Comparison of ENCODE assay signal across 38 mouse cellular contexts in the genomic region with DNA sequence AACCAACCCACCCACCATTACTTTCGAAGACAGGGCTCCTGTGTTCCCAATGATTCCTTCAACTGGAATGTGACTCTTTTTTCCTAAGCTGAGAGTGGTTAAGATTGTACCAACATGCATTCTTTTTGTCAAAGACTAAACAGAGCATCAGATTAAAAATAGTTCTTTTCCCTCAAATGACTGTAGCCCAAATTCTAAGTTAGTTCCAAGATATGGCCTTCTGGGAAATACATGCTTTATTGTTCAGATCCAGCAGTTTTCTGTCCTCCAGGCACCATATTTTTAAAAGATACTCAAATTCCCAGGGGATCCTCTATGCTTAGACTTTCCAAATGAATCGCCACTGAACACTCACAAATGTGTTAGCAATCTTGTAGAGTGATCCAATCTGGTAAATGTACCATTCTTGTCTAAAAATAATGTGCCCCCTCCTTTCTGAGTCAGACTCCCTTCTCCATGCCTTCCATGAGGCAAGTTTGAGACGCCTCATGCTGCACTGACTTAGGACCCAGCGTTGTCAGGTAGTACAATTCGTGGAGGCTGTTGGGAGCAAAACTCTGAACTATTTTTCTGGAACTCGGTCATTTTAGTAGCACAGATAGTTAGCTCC. TPM values are rescaled to one million over a fixed set of nuclear protein-coding genes. Genes with fewer than 3 reads are reported as not detected.
DNase-seq lines count a peak whose midpoint lies in the region; ATAC-seq lines count a peak whose summit lies in the region.
"Had no signal": no experiment of that assay in that cellular context is flagged by ENCODE, and none has a peak within 500 bp of the region (broad histone marks: within the 10 kb centered on the region; RNA-seq: fewer than 3 reads in every experiment).

No protein-coding gene starts in this region.

- no peaks in the 10 kb centered on the region for H3K4me1 ChIP-seq in intestine, embryonic 14.5 days (replicated peaks; ENCODE audit: control insufficient read depth, insufficient read depth, low read length)
- no peaks in the 10 kb centered on the region for H3K4me1 ChIP-seq in intestine, embryonic 16.5 days (ENCODE audit: control insufficient read depth, insufficient read depth, low read length)
- H3K4me1 ChIP-seq: embryonic facial prominence, embryonic 10.5 days; embryonic facial prominence, embryonic 13.5 days; hindbrain, embryonic 12.5 days; hindbrain, embryonic 15.5 days; intestine, embryonic 15.5 days had no signal

- no peaks in the 10 kb centered on the region for H3K9me3 ChIP-seq in intestine, embryonic 14.5 days (ENCODE audit: control insufficient read depth, low read length)
- no peaks in the 10 kb centered on the region for H3K9me3 ChIP-seq in intestine, embryonic 16.5 days (ENCODE audit: control insufficient read depth, low read length)
- H3K9me3 ChIP-seq: embryonic facial prominence, embryonic 10.5 days; embryonic facial prominence, embryonic 13.5 days; G1E; hindbrain, embryonic 12.5 days; hindbrain, embryonic 15.5 days; intestine, embryonic 15.5 days had no signal

- no peak overlapping the region for H3K4me2 ChIP-seq in intestine, embryonic 14.5 days (ENCODE audit: low read length)
- no peak overlapping the region for H3K4me2 ChIP-seq in intestine, embryonic 16.5 days (ENCODE audit: low read depth, low read length)
- H3K4me2 ChIP-seq: embryonic facial prominence, embryonic 13.5 days; heart, embryonic 11.5 days; hindbrain, embryonic 12.5 days; hindbrain, embryonic 15.5 days; intestine, embryonic 15.5 days had no signal

- DNase-seq in frontal cortex, postnatal 25 days (ENCODE audit: low spot score in 2 of 2) = no peak
- peak; percentile 21 for DNase-seq in intestine, embryonic 14.5 days (ENCODE audit: low spot score)
- DNase-seq in NIH3T3 (ENCODE audit: low read depth) = peak; percentile 65
- peak; percentile 63 for DNase-seq in fibroblast of lung, adult 2 months (ENCODE audit: low read depth)
- DNase-seq in adipocyte (ENCODE audit: low spot score) = no peak
- no peak for DNase-seq in left cerebral cortex, postnatal 36 days (ENCODE audit: low spot score in 2 of 2)
- DNase-seq: adrenal gland, postnatal 10 days; adrenal gland, postnatal 36 days; B cell, adult 2 months; cerebellum, adult 11-12 months; cerebellum, adult 8-10 months; cerebellum, postnatal 10 days; cerebellum, postnatal 36 days; embryo, embryonic 11 days; forebrain, postnatal 0 days; gastrocnemius, postnatal 25 days; heart, adult 2 months; kidney, adult 18-20 months had no signal

- H3K9ac ChIP-seq in intestine, embryonic 14.5 days (ENCODE audit: low read length) = no peak overlapping the region
- H3K9ac ChIP-seq in intestine, embryonic 16.5 days (ENCODE audit: low read depth, low read length) = no peak overlapping the region
- H3K9ac ChIP-seq: embryonic facial prominence, embryonic 13.5 days; forebrain, postnatal 0 days; hindbrain, embryonic 12.5 days; hindbrain, embryonic 15.5 days; intestine, embryonic 15.5 days had no signal

- no peak overlapping the region for H3K27ac ChIP-seq in intestine, embryonic 14.5 days (ENCODE audit: low read depth)
- H3K27ac ChIP-seq in intestine, embryonic 16.5 days (ENCODE audit: low read length) = no peak overlapping the region
- H3K27ac ChIP-seq: embryonic facial prominence, embryonic 10.5 days; embryonic facial prominence, embryonic 13.5 days; heart, adult 2 months; hindbrain, embryonic 12.5 days; hindbrain, embryonic 15.5 days; intestine, embryonic 15.5 days had no signal

- H3K4me3 ChIP-seq in intestine, embryonic 14.5 days (ENCODE audit: low read depth, low read length) = no peak overlapping the region
- no peak overlapping the region for H3K4me3 ChIP-seq in intestine, embryonic 16.5 days (ENCODE audit: low read length)
- H3K4me3 ChIP-seq: embryonic facial prominence, embryonic 10.5 days; embryonic facial prominence, embryonic 13.5 days; heart, adult 2 months; hindbrain, embryonic 12.5 days; hindbrain, embryonic 15.5 days; intestine, embryonic 15.5 days had no signal

- no peaks in the 10 kb centered on the region for H3K36me3 ChIP-seq in intestine, embryonic 14.5 days (ENCODE audit: control insufficient read depth, insufficient read depth, low read length)
- no peaks in the 10 kb centered on the region for H3K36me3 ChIP-seq in intestine, embryonic 16.5 days (ENCODE audit: control insufficient read depth, insufficient read depth, low read length)
- H3K36me3 ChIP-seq: embryonic facial prominence, embryonic 10.5 days; embryonic facial prominence, embryonic 13.5 days; G1E; hindbrain, embryonic 12.5 days; hindbrain, embryonic 15.5 days; intestine, embryonic 15.5 days had no signal

- no peaks in the 10 kb centered on the region for H3K27me3 ChIP-seq in intestine, embryonic 14.5 days (replicated peaks; ENCODE audit: control insufficient read depth, insufficient read depth, low read length)
- H3K27me3 ChIP-seq in intestine, embryonic 16.5 days (replicated peaks; ENCODE audit: control insufficient read depth, insufficient read depth, low read length) = no peaks in the 10 kb centered on the region
- H3K27me3 ChIP-seq: CH12.LX; embryonic facial prominence, embryonic 13.5 days; hindbrain, embryonic 12.5 days; hindbrain, embryonic 15.5 days; intestine, embryonic 15.5 days had no signal

- WGBS in intestine, embryonic 14.5 days = 92% methylated on average over 6 of the region's 6 CpGs
- WGBS in intestine, embryonic 16.5 days = 84% methylated on average over 6 of the region's 6 CpGs

- ATAC-seq in frontal cortex, adult (ENCODE audit: low TSS enrichment) = peak; percentile 93
- ATAC-seq in intestine, embryonic 14.5 days (replicated peaks; ENCODE audit: low FRiP score, low TSS enrichment, low read depth) = no peak
- ATAC-seq in intestine, embryonic 16.5 days = no peak
- ATAC-seq: activated CD4-positive, CD25-positive, alpha-beta regulatory T cell, adult 4 months; forebrain, embryonic 14.5 days; forebrain, postnatal 0 days; intestine, embryonic 15.5 days had no signal

- intact Hi-C loops in left cerebral cortex, postnatal 36 days (cut with DNase I) = no loop called here

RNA-seq across cellular contexts. Expression of a gene that starts 52.6 kb away (rescaled TPM):
- polyA plus RNA-seq in intestine, embryonic 14.5 days (2014; fragmentation: Nextera tagmentation; extraction: Ambion mirVana) = 0.44 and 0.45 TPM in 2 replicates
- polyA plus RNA-seq in intestine, embryonic 16.5 days (2015; fragmentation: Nextera tagmentation; extraction: Ambion mirVana) = 5.9 and 9.1 TPM in 2 replicates
- 10 to 100 TPM in 1 of 2 experiments, 1 to 10 TPM in 1; 9.0 to 14.2 TPM for total RNA-seq in left cerebral cortex, postnatal 36 days (2021)
- total RNA-seq: CH12.LX had no signal
- polyA plus RNA-seq: activated CD4-positive, CD25-positive, alpha-beta regulatory T cell, adult 4 months; G1E had no signal

RNA-seq across cellular contexts. Expression of a gene that starts 57.1 kb away (rescaled TPM):
- polyA plus RNA-seq in intestine, embryonic 14.5 days (2014; fragmentation: Nextera tagmentation; extraction: Ambion mirVana) = not detected in 2 replicates
- not detected in 2 replicates for polyA plus RNA-seq in intestine, embryonic 16.5 days (2015; fragmentation: Nextera tagmentation; extraction: Ambion mirVana)
- not detected for total RNA-seq in left cerebral cortex, postnatal 36 days (2021)
- total RNA-seq: adrenal gland, adult 18-20 months; adrenal gland, postnatal 10 days; adrenal gland, postnatal 36 days; CH12.LX; forebrain, postnatal 0 days; G1E; gastrocnemius, adult 8-10 months; gastrocnemius, postnatal 25 days; heart, adult 2 months; heart, postnatal 25 days; hematopoietic stem cell, adult 5-6 weeks had no signal
- polyA plus RNA-seq: activated CD4-positive, CD25-positive, alpha-beta regulatory T cell, adult 4 months; cortical plate, adult 2 months; embryonic facial prominence, embryonic 10.5 days; embryonic facial prominence, embryonic 13.5 days; forebrain, embryonic 11.5 days; forebrain, embryonic 14.5 days; forebrain, postnatal 0 days; G1E; heart, embryonic 11.5 days; heart, embryonic 14.5 days; heart, postnatal 0 days; hindbrain, embryonic 12.5 days; hindbrain, embryonic 15.5 days; intestine, embryonic 15.5 days had no signal

Comparison
In these comparisons a context has a peak if more than half of its experiments do, and no peak if none do; other contexts are left out.
1. DNase-seq: peak in intestine, embryonic 14.5 days (single experiment), NIH3T3 (single experiment) and fibroblast of lung, adult 2 months (single experiment); none in frontal cortex, postnatal 25 days (0 of 2), adipocyte (single experiment) and left cerebral cortex, postnatal 36 days (0 of 2).